Mouse (Mus musculus): ENCODE data around the gene Rnf182.

Gene Rnf182

GRCm38 (mm10) chr13:43698506-43698905 is 83.0 kb downstream of the Rnf182 start:
- no peak for DNase-seq (ENCODE audit: low spot score in 2 of 2)

- DNase-seq (ENCODE audit: low spot score in 2 of 2), result no peak
These were observed 88.0 kb downstream of the Rnf182 start for GRCm38 (mm10) chr13:43703471-43703870.

GRCm38 (mm10) chr13:43704533-43705116 is 89.1 kb downstream of the Rnf182 start:
- no peak for DNase-seq (ENCODE audit: low spot score in 2 of 2)

- no peak for DNase-seq (ENCODE audit: low spot score in 2 of 2)
These were observed 90.9 kb downstream of the Rnf182 start for GRCm38 (mm10) chr13:43706387-43706786.

GRCm38 (mm10) chr13:43709529-43709928 is 94.0 kb downstream of the Rnf182 start:
- DNase-seq (ENCODE audit: low spot score in 2 of 2), result no peak

- no peak for DNase-seq (ENCODE audit: low spot score in 2 of 2)
These were observed 96.3 kb downstream of the Rnf182 start for GRCm38 (mm10) chr13:43711708-43712314.

GRCm38 (mm10) chr13:43714741-43715140 is 99.2 kb downstream of the Rnf182 start:
- no peak for DNase-seq (ENCODE audit: low spot score in 2 of 2)

- no peak for DNase-seq (ENCODE audit: low spot score in 2 of 2)
These were observed 100.0 kb downstream of the Rnf182 start for GRCm38 (mm10) chr13:43715466-43715865.

GRCm38 (mm10) chr13:43716514-43717036 is 101.1 kb downstream of the Rnf182 start:
- no peak for DNase-seq (ENCODE audit: low spot score in 2 of 2)

- no peak for DNase-seq (ENCODE audit: low spot score in 2 of 2)
These were observed 102.7 kb downstream of the Rnf182 start for GRCm38 (mm10) chr13:43718173-43718572.

- no peak for DNase-seq (ENCODE audit: low spot score in 2 of 2)
These were observed 105.0 kb downstream of the Rnf182 start for GRCm38 (mm10) chr13:43720496-43720895.

Data from urinary bladder, postnatal 4 days (tissue).